Mouse (Mus musculus) forebrain, embryonic 16.5 days (tissue): ENCODE results near the gene Map2k6. TPM values are rescaled to one million over a fixed set of nuclear protein-coding genes. Genes with fewer than 3 reads are reported as not detected.
A peak's percentile ranks its signal among the peaks of the same experiment; 100 is the strongest.

ENCODE experiments used
- ATAC-seq: fragments of 200-750 bp; cut with Nextera tagmentation; 2 replicates; pipeline ENCODE4 v1.8.0; 2017; ENCODE audit warnings: mild to moderate bottlenecking, moderate library complexity
- H3K27ac ChIP-seq: fragments of 300-500 bp; sonication (generic); 2 replicates; pipeline ENCODE4 v1.5.1; 2014; ENCODE audit warnings: low read length, control low read depth
- H3K27me3 ChIP-seq: fragments of 300-500 bp; sonication (generic); replicated peaks from 2 replicates; pipeline ENCODE4 v1.6.1; 2014; ENCODE audit warnings: low read length; ENCODE audit not compliant: control insufficient read depth, insufficient read depth
- H3K36me3 ChIP-seq: fragments of 300-500 bp; sonication (generic); 2 replicates; pipeline ENCODE4 v1.6.1; 2014; ENCODE audit not compliant: control insufficient read depth, insufficient read depth
- H3K4me1 ChIP-seq: fragments of 300-500 bp; sonication (generic); replicated peaks from 2 replicates; pipeline ENCODE4 v1.6.1; 2014; ENCODE audit warnings: low read length; ENCODE audit not compliant: control insufficient read depth, insufficient read depth
- H3K4me2 ChIP-seq: fragments of 300-500 bp; sonication (generic); 2 replicates; pipeline ENCODE4 v1.6.1; 2014; ENCODE audit warnings: mild to moderate bottlenecking, low read length, control low read depth
- H3K4me3 ChIP-seq: fragments of 300-500 bp; sonication (generic); replicated peaks from 2 replicates; pipeline ENCODE4 v1.5.1; 2014; ENCODE audit warnings: mild to moderate bottlenecking, low read length, control low read depth
- H3K9ac ChIP-seq: fragments of 300-500 bp; sonication (generic); replicated peaks from 2 replicates; pipeline ENCODE4 v1.6.1; 2014; ENCODE audit warnings: low read depth, low read length, control low read depth
- H3K9me3 ChIP-seq: fragments of 300-500 bp; sonication (generic); 2 replicates; pipeline ENCODE4 v1.6.1; 2016; ENCODE audit warnings: low read length; ENCODE audit not compliant: control insufficient read depth
- WGBS: fragments of 180-500 bp; shearing (Covaris S2); extraction: QIAGEN DNeasy Blood & Tissue Kit; methylation state at CpG from one replicate; pipeline ENCODE4 v1.1.7; 2014; 5-methylcytosine and 5-hydroxymethylcytosine counted together
- polyA plus RNA-seq: library from polyadenylated mRNA; unstranded; fragments of >200 nt; fragmentation: Nextera tagmentation; extraction: Ambion mirVana; gene quantifications from 2 replicates; pipeline ENCODE4 v1.2.1, GENCODE M21; 2015

Map2k6 gene
- polyA plus RNA-seq, 1 experiment from 2014 or later: 44.7 TPM

- Histone ChIP-seq H3K27ac (no peak overlapping the region), H3K4me3 (no peak overlapping the region), H3K36me3 (no peaks in the 10 kb centered on the region), H3K9me3 (no peaks in the 10 kb centered on the region), H3K4me2 (no peak overlapping the region), H3K9ac (no peak overlapping the region), H3K27me3 (no peaks in the 10 kb centered on the region), H3K4me1 (no peaks in the 10 kb centered on the region)
- 86% methylated on average over 11 of the region's 11 CpGs for WGBS
- no peak for ATAC-seq
These were observed 145.7 kb downstream of the Map2k6 start for GRCm38 (mm10) chr11:110544419-110545210.

- Histone ChIP-seq H3K4me2 (no peak overlapping the region), H3K4me1 (no peaks in the 10 kb centered on the region), H3K9ac (no peak overlapping the region), H3K9me3 (no peaks in the 10 kb centered on the region), H3K27me3 (no peaks in the 10 kb centered on the region), H3K36me3 (no peaks in the 10 kb centered on the region), H3K4me3 (no peak overlapping the region), H3K27ac (no peak overlapping the region)
- ATAC-seq: no peak
- WGBS: 86% methylated on average over 3 of the region's 3 CpGs
These were observed 146.5 kb downstream of the Map2k6 start for GRCm38 (mm10) chr11:110545416-110545815.

GRCm38 (mm10) chr11:110551471-110551967 lies 152.6 kb downstream of the Map2k6 start:
- Histone ChIP-seq H3K36me3 (no peaks in the 10 kb centered on the region), H3K27me3 (no peaks in the 10 kb centered on the region), H3K27ac (no peak overlapping the region), H3K4me1 (no peaks in the 10 kb centered on the region), H3K9me3 (no peaks in the 10 kb centered on the region), H3K4me2 (no peak overlapping the region), H3K4me3 (no peak overlapping the region), H3K9ac (no peak overlapping the region)
- 83% methylated on average over 12 of the region's 12 CpGs for WGBS
- no peak for ATAC-seq

GRCm38 (mm10) chr11:110562320-110563081 lies 163.6 kb downstream of the Map2k6 start:
- Histone ChIP-seq H3K9ac (no peak overlapping the region), H3K27ac (no peak overlapping the region), H3K4me1 (no peaks in the 10 kb centered on the region), H3K4me2 (no peak overlapping the region), H3K9me3 (no peaks in the 10 kb centered on the region), H3K27me3 (no peaks in the 10 kb centered on the region), H3K36me3 (no peaks in the 10 kb centered on the region), H3K4me3 (no peak overlapping the region)
- no peak for ATAC-seq
- WGBS: 91% methylated on average over 12 of the region's 12 CpGs

- Histone ChIP-seq H3K4me2 (no peak overlapping the region), H3K4me1 (no peaks in the 10 kb centered on the region), H3K27ac (no peak overlapping the region), H3K27me3 (no peaks in the 10 kb centered on the region), H3K9ac (no peak overlapping the region), H3K36me3 (no peaks in the 10 kb centered on the region), H3K9me3 (no peaks in the 10 kb centered on the region), H3K4me3 (no peak overlapping the region)
- WGBS: 77% methylated on average over 12 of the region's 12 CpGs
- ATAC-seq: no peak
These were observed 164.3 kb downstream of the Map2k6 start for GRCm38 (mm10) chr11:110563272-110563671.

GRCm38 (mm10) chr11:110563801-110564200 lies 164.9 kb downstream of the Map2k6 start:
- Histone ChIP-seq H3K9me3 (no peaks in the 10 kb centered on the region), H3K4me3 (no peak overlapping the region), H3K36me3 (no peaks in the 10 kb centered on the region), H3K4me1 (no peaks in the 10 kb centered on the region), H3K27ac (no peak overlapping the region), H3K4me2 (no peak overlapping the region), H3K27me3 (no peaks in the 10 kb centered on the region), H3K9ac (no peak overlapping the region)
- WGBS: 91% methylated on average over 10 of the region's 10 CpGs
- no peak for ATAC-seq

- WGBS: 92% methylated on average over 7 of the region's 7 CpGs
- no peaks in the 10 kb centered on the region for H3K4me1 ChIP-seq
- no peaks in the 10 kb centered on the region for H3K27me3 ChIP-seq
- ATAC-seq: no peak
- H3K9ac ChIP-seq: no peak overlapping the region
- no peak overlapping the region for H3K27ac ChIP-seq
- no peaks in the 10 kb centered on the region for H3K9me3 ChIP-seq
- H3K36me3 ChIP-seq: no peaks in the 10 kb centered on the region
- no peak overlapping the region for H3K4me3 ChIP-seq
- no peak overlapping the region for H3K4me2 ChIP-seq
These were observed 167.4 kb downstream of the Map2k6 start for GRCm38 (mm10) chr11:110566307-110566706.

- ATAC-seq: peak; percentile 54
These were observed 173.6 kb downstream of the Map2k6 start for GRCm38 (mm10) chr11:110572548-110572947.

More at GRCm38 (mm10) chr11:110572548-110572947, 173.6 kb downstream of the Map2k6 start:
- WGBS: 57% methylated on average over 10 of the region's 10 CpGs
- Histone ChIP-seq H3K36me3 (no peaks in the 10 kb centered on the region), H3K4me1 (no peaks in the 10 kb centered on the region), H3K27me3 (no peaks in the 10 kb centered on the region), H3K4me3 (no peak overlapping the region), H3K9me3 (no peaks in the 10 kb centered on the region), H3K27ac (no peak overlapping the region), H3K9ac (no peak overlapping the region), H3K4me2 (no peak overlapping the region)
